Mouse (Mus musculus) neural tube, embryonic 14.5 days (tissue): ENCODE measurements around the gene Iqgap3. TPM values are rescaled to one million over a fixed set of nuclear protein-coding genes. Genes with fewer than 3 reads are reported as not detected.

ENCODE experiments used
- ATAC-seq: fragments of 200-750 bp; cut with Nextera tagmentation; 2 replicates; pipeline ENCODE4 v1.8.0; 2017; ENCODE audit warnings: low read depth, mild to moderate bottlenecking, moderate TSS enrichment, moderate library complexity
- H3K27ac ChIP-seq: fragments of 300-500 bp; sonication (generic); 2 replicates; pipeline ENCODE4 v1.5.1; 2014; ENCODE audit warnings: low read depth, mild to moderate bottlenecking, control low read depth, low read length, moderate library complexity, mixed read lengths
- H3K27me3 ChIP-seq: fragments of 300-500 bp; sonication (generic); 2 replicates; pipeline ENCODE4 v1.6.1; 2014; ENCODE audit warnings: low read length; ENCODE audit not compliant: control insufficient read depth, insufficient read depth
- H3K36me3 ChIP-seq: fragments of 300-500 bp; sonication (generic); 2 replicates; pipeline ENCODE4 v1.6.1; 2014; ENCODE audit warnings: low read length, mixed read lengths; ENCODE audit not compliant: control insufficient read depth, insufficient read depth
- H3K4me1 ChIP-seq: fragments of 300-500 bp; sonication (generic); 2 replicates; pipeline ENCODE4 v1.6.1; 2014; ENCODE audit warnings: low read length; ENCODE audit not compliant: control insufficient read depth, insufficient read depth
- H3K4me2 ChIP-seq: fragments of 300-500 bp; sonication (generic); 2 replicates; pipeline ENCODE4 v1.6.1; 2014; ENCODE audit warnings: mild to moderate bottlenecking, low read depth, low read length, control low read depth
- H3K4me3 ChIP-seq: fragments of 300-500 bp; sonication (generic); 2 replicates; pipeline ENCODE4 v1.5.1; 2014; ENCODE audit warnings: low read depth, low read length, control low read depth, mixed read lengths
- H3K9ac ChIP-seq: fragments of 300-500 bp; sonication (generic); replicated peaks from 2 replicates; pipeline ENCODE4 v1.6.1; 2014; ENCODE audit warnings: low read depth, mild to moderate bottlenecking, control low read depth, low read length, mixed read lengths
- H3K9me3 ChIP-seq: fragments of 300-500 bp; sonication (generic); 2 replicates; pipeline ENCODE4 v1.6.1; 2016; ENCODE audit warnings: low read length; ENCODE audit not compliant: control insufficient read depth
- WGBS: fragments of 180-500 bp; shearing (Covaris S2); extraction: QIAGEN DNeasy Blood & Tissue Kit; methylation state at CpG from one replicate; pipeline ENCODE4 v1.1.7; 2014; 5-methylcytosine and 5-hydroxymethylcytosine counted together
- polyA plus RNA-seq: library from polyadenylated mRNA; unstranded; fragments of >200 nt; fragmentation: Nextera tagmentation; extraction: Ambion mirVana; gene quantifications from 2 replicates; pipeline ENCODE4 v1.2.1, GENCODE M21; 2014

The Iqgap3 gene
- polyA plus RNA-seq, 1 experiment from 2014 or later: 1.2 TPM

DNA sequence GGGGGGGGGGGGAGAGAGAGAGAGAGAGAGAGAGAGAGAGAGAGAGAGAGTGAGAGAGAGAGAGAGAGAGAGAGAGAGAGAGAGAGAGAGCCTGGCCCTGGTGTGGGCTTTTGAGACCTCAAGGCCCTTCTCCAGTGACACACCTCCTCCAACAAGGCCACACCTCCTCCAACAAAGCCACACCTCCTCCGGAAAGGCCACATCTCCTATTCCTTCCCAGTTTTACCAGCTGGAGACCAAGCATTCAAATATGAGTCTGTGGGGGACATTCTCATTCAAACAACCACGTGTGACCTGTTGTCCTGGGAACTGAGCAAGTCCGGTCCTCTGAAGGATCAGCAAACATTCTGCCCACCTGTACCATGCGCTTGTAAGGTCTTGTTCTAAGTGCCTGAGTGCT, 47.2 kb downstream of the Iqgap3 start:
- Histone ChIP-seq H3K9ac (no peak overlapping the region), H3K4me2 (no peak overlapping the region), H3K27me3 (no peaks in the 10 kb centered on the region), H3K9me3 (no peaks in the 10 kb centered on the region), H3K4me1 (no peaks in the 10 kb centered on the region), H3K27ac (no peak overlapping the region), H3K4me3 (no peak overlapping the region), H3K36me3 (no peaks in the 10 kb centered on the region)
- WGBS: 64% methylated on average over 4 of the region's 4 CpGs
- ATAC-seq: no peak

DNA sequence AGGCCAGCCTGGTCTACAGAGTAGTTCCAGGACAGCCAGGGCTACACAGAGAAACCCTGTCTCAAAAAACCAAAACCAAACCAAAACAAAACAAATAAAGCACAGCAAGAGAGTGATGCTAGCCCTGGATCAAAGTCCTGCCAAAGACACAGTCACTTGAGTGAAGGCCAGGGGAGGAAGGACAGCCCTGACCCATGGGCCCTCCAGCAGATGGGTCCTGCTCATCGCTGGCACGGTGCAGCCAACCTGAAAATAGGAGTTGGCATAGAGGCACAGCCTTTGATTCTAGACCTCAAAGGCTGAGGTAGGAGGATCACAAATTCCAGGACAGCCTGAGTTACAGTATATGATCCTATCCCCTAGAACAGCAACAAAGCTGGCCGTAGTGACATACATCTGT, 49.3 kb downstream of the Iqgap3 start:
- Histone ChIP-seq H3K9me3 (no peaks in the 10 kb centered on the region), H3K27ac (no peak overlapping the region), H3K9ac (no peak overlapping the region), H3K4me2 (no peak overlapping the region), H3K36me3 (no peaks in the 10 kb centered on the region), H3K27me3 (no peaks in the 10 kb centered on the region), H3K4me1 (no peaks in the 10 kb centered on the region), H3K4me3 (no peak overlapping the region)
- WGBS: 94% methylated on average over 3 of the region's 3 CpGs
- no peak for ATAC-seq

DNA sequence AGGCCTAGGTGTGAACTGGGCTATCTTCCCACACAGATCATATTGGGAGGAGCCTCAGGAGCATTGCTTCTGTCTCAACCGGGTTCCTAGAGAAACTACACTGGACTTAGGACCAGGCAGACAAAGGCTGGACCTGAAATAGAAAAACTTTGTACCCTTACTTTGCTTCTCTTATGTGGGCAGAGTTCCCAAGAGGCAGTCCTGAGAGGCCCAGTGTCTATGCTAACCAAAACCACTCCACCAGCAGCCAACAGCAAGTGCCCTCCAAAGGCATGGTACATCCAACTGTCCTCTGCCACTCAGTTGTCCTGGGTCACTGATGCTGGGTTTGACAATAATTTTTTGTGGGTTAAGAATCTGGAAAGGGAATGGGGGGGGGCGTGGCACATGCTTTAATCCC, 50.7 kb downstream of the Iqgap3 start:
- H3K4me2 ChIP-seq: no peak overlapping the region
- no peaks in the 10 kb centered on the region for H3K27me3 ChIP-seq
- no peaks in the 10 kb centered on the region for H3K36me3 ChIP-seq
- 78% methylated on average over 2 of the region's 2 CpGs for WGBS
- ATAC-seq: no peak
- no peak overlapping the region for H3K9ac ChIP-seq
- no peak overlapping the region for H3K27ac ChIP-seq
- H3K4me3 ChIP-seq: no peak overlapping the region
- no peaks in the 10 kb centered on the region for H3K4me1 ChIP-seq
- H3K9me3 ChIP-seq: no peaks in the 10 kb centered on the region

DNA sequence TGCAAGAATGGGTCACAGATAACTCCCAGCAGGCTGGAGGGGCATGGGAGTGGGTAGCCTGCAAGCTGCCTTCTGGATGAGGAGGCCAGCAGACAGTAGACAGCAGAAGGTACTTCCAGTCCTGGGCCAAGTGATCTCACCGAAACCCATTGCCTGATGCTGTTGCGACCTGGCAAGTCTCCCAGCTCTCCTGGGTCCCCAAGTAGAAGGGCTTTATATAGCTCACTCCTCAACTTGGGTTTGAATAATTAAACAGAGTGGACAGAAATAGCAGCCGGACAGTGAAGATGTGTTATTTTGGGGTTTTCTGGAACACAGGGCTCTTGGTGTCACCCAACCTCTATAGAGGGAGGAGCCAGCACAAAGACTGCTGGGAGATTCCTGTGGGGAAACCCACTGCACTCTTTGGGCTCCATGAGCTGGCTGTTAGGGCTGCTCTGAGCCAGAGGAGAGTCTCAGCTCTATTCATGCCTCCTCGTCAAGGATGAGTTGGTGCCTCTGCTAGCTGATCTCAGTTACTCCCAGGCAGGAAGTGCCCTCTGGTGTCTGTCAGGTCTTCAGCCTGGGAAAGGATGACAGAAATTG, 51.5 kb downstream of the Iqgap3 start:
- Histone ChIP-seq H3K27me3 (no peaks in the 10 kb centered on the region), H3K4me3 (no peak overlapping the region), H3K9ac (no peak overlapping the region), H3K9me3 (no peaks in the 10 kb centered on the region), H3K27ac (no peak overlapping the region), H3K36me3 (no peaks in the 10 kb centered on the region), H3K4me2 (no peak overlapping the region), H3K4me1 (0 out of 2 replicates have a peak, but pooled peaks cover 2% of the 10 kb centered on the region)
- WGBS: 63% methylated on average over 4 of the region's 4 CpGs
- ATAC-seq: no peak

DNA sequence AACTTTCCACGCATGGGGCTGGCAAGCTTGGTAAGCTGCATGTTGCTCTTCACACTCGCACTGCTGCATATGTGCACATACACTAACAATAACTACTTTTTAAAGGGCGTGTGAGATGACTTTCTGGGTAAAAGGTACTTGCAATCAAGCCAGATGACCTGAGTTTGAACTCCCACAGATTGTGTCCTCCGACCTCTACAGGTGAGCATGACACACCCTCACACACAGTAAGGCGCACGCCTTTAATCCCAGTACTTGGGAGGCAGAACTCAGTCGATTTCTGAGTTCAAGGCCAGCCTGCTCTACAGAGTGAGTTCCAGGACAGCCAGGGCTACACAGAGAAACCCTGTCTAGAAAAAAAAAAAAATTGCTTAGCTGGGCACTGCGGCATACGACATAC, 54.6 kb downstream of the Iqgap3 start:
- no peak overlapping the region for H3K4me3 ChIP-seq
- H3K36me3 ChIP-seq: no peaks in the 10 kb centered on the region
- H3K9ac ChIP-seq: no peak overlapping the region
- peaks cover 4% of the 10 kb centered on the region; the same call in 1 of the 2 replicates for H3K27me3 ChIP-seq
- H3K9me3 ChIP-seq: no peaks in the 10 kb centered on the region
- H3K27ac ChIP-seq: no peak overlapping the region
- no peak overlapping the region for H3K4me2 ChIP-seq
- WGBS: 88% methylated on average over 9 of the region's 9 CpGs
- no peak for ATAC-seq
- H3K4me1 ChIP-seq: peaks cover 13% of the 10 kb centered on the region

DNA sequence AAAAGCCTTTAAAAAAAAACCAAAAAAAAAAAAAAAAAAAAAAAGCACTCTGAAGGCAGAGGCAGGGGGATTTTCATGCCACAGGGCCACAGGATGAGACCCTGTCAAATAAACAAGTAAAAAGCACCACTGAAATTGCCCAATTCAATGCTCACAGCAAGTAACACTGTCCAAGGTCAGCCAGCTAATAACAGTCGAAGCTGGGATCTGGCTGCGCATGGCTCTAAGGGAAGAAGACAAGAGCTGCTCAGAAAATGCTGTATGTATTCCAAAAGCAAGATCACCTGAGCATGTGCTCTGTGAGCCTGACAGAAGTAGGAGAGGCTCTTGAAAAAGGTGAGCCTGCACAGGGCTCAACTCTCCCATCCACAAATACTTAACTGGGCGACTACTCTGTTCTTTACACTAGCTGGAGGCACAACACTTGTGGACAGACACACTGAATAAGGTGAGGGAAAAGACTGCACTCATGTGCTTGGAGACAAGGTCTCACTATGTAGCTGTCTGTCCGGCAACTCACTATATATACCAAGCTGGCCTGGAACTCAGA, 55.2 kb downstream of the Iqgap3 start:
- H3K4me3 ChIP-seq: no peak overlapping the region
- ATAC-seq: no peak
- no peaks in the 10 kb centered on the region for H3K36me3 ChIP-seq
- 80% methylated on average over 4 of the region's 4 CpGs for WGBS
- H3K27ac ChIP-seq: no peak overlapping the region
- H3K27me3 ChIP-seq: peaks cover 4% of the 10 kb centered on the region; the same call in 1 of the 2 replicates
- peaks cover 13% of the 10 kb centered on the region for H3K4me1 ChIP-seq
- 0 out of 2 replicates have a peak overlapping the region, but pooled peaks have one; percentile 3 for H3K4me2 ChIP-seq
- no peaks in the 10 kb centered on the region for H3K9me3 ChIP-seq
- H3K9ac ChIP-seq: no peak overlapping the region

DNA sequence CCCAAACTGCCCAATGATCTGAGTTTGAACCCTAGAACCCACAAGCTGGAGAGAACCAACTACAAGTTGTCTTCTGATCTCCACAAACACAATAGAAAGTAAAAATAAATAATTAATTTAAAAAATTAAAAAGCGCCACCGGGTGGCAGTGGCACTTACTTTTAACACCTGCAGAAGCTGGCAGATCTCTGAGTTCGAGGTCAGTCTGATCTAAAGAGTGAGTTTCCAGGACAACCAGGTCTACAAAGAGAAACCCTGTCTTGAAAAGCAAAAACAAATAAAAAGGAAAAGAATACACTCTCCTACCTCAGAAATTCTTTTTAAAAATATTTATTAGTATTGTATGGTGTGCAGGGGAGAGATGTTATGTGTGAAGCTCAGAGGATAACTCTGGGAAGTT, 56.0 kb downstream of the Iqgap3 start:
- Histone ChIP-seq H3K9ac (no peak overlapping the region), H3K9me3 (no peaks in the 10 kb centered on the region), H3K36me3 (no peaks in the 10 kb centered on the region), H3K4me2 (peak overlapping the region; percentile 93), H3K4me3 (peak overlapping the region; percentile 43), H3K4me1 (peaks cover 13% of the 10 kb centered on the region), H3K27ac (peak overlapping the region; percentile 74; the same call in 1 of the 2 replicates), H3K27me3 (peaks cover 4% of the 10 kb centered on the region)
- no peak for ATAC-seq
- 13% methylated on average over 3 of the region's 3 CpGs for WGBS

DNA sequence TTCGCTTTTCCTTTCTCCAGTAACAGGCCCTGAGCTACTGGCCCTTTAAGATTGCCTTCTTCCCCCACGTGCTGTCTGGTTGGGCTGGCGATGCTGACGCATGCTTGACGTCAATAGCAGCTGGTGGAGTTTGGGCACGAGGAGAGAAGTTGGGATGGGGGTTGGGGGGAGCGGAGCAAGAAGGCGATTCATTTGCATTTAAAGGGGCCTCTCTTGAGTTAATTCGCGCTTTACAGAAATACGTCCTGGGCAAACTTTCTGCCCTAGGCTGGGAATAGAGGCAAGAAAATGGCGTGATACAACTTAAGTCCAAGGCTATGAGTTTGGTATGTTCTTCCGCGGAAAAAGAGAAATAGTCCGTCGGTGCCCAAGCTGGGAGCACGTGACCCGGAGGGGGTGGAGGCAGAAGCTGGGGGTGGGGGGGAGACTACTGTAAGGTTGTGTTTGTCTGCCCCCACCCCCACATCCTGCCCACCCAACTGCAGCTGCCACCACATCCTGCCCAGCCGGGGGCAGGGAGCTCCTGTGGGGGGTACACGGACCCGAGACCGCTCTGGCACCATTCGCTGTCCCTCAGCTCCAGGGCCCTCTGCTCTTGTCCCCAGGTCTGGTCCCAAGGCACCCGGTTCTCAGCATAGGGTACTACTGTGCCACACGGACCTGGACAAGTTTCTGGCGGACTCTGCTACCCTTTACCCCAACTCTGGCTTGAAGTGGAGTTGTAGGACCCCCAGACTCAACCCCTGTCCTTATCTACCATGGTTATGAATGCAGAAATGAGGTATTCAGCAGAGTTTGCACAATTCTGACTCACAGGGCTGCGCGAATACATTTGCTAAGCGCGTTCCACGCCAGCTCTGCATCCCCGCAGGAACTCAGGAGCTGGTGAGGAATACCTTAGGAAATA, 56.8 kb downstream of the Iqgap3 start:
- under 1% methylated on average over 32 of the region's 32 CpGs for WGBS

More for the DNA sequence above, 56.8 kb downstream of the Iqgap3 start:
- Histone ChIP-seq H3K9ac (peak overlapping the region; percentile 37), H3K27me3 (peaks cover 4% of the 10 kb centered on the region), H3K36me3 (no peaks in the 10 kb centered on the region), H3K27ac (peak overlapping the region; percentile 74), H3K4me2 (peak overlapping the region; percentile 93), H3K9me3 (no peaks in the 10 kb centered on the region), H3K4me1 (peaks cover 16% of the 10 kb centered on the region), H3K4me3 (peak overlapping the region; percentile 43)
- peak; percentile 81 for ATAC-seq
